Mouse (Mus musculus): ENCODE measurements around the gene Timp2. TPM values are rescaled to one million over a fixed set of nuclear protein-coding genes. Genes with fewer than 3 reads are reported as not detected.

Timp2 gene
- total RNA-seq, 1 experiment from 2014 or later = 23.0 TPM

GRCm38 (mm10) chr11:118348419-118348818 lies 7.1 kb downstream of the Timp2 start:
- peak; percentile 13 to 24; a peak in 1 of 4 replicates for ATAC-seq (replicated peaks in 1 of 2; ENCODE audit: insufficient read depth in 1 of 2, low FRiP score in 2 of 2, low TSS enrichment in 1 of 2, low read depth in 1 of 2, poor library complexity in 2 of 2, severe bottlenecking in 2 of 2)

GRCm38 (mm10) chr11:118347911-118348310 lies 7.6 kb downstream of the Timp2 start:
- ATAC-seq (replicated peaks in 1 of 2; ENCODE audit: insufficient read depth in 1 of 2, low FRiP score in 2 of 2, low TSS enrichment in 1 of 2, low read depth in 1 of 2, poor library complexity in 2 of 2, severe bottlenecking in 2 of 2) = no peak

- no peak for ATAC-seq (replicated peaks in 1 of 2; ENCODE audit: insufficient read depth in 1 of 2, low FRiP score in 2 of 2, low TSS enrichment in 1 of 2, low read depth in 1 of 2, poor library complexity in 2 of 2, severe bottlenecking in 2 of 2)
These were observed 8.1 kb downstream of the Timp2 start for GRCm38 (mm10) chr11:118347391-118347790.

- no peak for ATAC-seq (replicated peaks in 1 of 2; ENCODE audit: insufficient read depth in 1 of 2, low FRiP score in 2 of 2, low TSS enrichment in 1 of 2, low read depth in 1 of 2, poor library complexity in 2 of 2, severe bottlenecking in 2 of 2)
These were observed 9.0 kb downstream of the Timp2 start for GRCm38 (mm10) chr11:118346395-118347096.

DNA sequence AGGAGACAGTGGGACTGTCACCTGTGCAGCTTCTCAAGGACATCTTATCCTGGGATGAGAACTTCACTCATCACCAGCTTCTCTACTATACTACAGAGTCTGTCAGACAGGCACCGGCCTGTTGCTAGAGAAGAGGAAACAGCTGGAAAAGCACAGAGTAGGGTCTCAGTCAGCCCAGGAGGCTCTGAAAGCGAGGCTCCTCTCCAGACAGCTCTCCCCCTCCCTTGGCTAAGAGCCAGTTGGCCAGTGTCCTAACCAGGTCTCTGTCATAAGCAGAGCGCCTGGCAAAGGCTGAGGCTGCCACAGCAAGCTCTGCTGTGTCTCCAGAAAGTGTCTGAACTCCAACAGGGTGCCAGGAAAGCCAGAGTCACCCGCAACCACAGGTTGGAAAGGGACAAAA lies 9.8 kb downstream of the Timp2 start:
- no peak for ATAC-seq (replicated peaks in 1 of 2; ENCODE audit: insufficient read depth in 1 of 2, low FRiP score in 2 of 2, low TSS enrichment in 1 of 2, low read depth in 1 of 2, poor library complexity in 2 of 2, severe bottlenecking in 2 of 2)

DNA sequence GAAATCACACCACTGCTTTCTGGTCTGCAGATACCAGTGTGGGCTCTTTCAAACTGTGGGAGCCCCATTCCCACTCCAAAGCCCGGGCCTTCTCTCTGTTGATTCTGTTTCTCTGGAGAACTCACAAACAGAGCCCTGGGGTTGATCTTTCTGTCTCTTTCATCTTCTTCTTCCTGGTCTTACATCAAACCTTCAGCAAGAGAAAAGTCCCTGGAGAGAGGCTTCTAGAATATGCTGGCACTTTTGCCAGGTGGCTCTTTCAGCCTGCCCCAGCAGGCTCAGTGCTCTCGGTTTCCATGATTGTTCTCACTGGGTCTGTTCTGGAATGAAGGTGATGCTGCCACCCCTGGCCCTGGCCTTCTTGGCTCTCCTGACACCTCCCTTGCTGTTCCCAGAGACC lies 11.9 kb downstream of the Timp2 start:
- no peak for ATAC-seq (replicated peaks in 1 of 2; ENCODE audit: insufficient read depth in 1 of 2, low FRiP score in 2 of 2, low TSS enrichment in 1 of 2, low read depth in 1 of 2, poor library complexity in 2 of 2, severe bottlenecking in 2 of 2)

DNA sequence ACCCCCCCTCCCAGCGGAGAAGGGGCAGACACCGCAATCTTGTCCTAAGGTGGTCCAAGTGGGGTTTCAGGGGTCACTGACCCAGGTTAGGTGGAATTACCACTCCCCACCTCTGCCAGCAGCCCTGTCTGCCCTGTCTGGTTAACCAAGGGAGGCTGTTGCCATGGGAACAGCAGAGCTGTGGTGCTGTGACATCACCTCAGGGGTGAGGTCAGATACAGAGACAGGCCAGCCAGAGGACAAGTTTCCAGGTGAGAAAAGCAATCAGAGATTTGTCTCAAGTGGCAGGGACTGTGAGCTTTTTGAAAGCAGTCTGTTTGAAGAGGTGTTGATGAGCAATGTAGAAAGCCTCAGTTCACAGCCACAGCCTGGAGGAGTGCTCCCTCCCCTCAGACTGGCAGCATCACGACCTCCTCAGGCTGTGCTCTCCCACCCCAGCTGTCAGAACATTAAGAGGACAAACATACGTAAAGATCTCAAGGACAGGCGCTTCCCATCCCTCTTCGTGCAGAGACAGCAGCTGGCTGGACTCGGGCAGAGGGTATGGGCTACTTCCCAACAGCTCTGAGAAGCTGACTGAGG lies 13.0 kb downstream of the Timp2 start, which contains the start of gene Cep295nl:
Gene Cep295nl, minus strand, starts transcription at position 101 of the 582 bp plus-strand sequence.
- no peak for ATAC-seq (replicated peaks in 1 of 2; ENCODE audit: insufficient read depth in 1 of 2, low FRiP score in 2 of 2, low TSS enrichment in 1 of 2, low read depth in 1 of 2, poor library complexity in 2 of 2, severe bottlenecking in 2 of 2)

DNA sequence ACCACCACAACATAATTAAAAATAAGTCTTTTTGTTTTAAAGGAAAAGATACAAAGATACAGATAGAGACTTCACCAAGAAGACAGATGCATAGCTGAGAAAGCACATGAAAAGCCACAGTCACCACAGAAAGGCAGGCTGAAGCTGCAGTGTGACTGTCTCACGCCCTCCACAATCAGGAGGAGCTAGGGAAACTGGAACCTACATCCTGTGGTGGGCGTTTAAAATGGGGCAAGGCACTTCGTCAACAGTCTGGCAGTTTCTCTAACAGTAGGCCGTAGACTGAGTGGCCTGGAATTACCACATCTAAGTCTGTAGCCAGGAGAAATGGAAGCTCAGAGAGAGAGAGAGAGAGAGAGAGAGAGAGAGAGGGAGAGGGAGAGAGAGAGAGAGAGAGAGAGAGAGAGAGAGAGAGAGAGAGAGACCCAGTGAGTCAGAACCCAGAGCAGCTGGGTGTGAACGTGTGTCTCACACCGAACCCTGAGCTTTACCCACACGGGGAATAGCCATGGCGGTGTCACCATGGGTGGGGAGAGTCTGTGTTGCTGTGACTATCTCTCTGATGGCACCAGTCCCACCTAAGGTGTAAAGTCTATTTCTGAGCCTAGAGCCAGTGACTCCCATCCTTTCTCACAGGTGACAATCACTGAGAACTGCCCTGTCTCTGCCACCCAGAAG lies 17.9 kb downstream of the Timp2 start:
- no peak for ATAC-seq (replicated peaks in 1 of 2; ENCODE audit: insufficient read depth in 1 of 2, low FRiP score in 2 of 2, low TSS enrichment in 1 of 2, low read depth in 1 of 2, poor library complexity in 2 of 2, severe bottlenecking in 2 of 2)

GRCm38 (mm10) chr11:118333431-118333830 lies 22.1 kb downstream of the Timp2 start:
- ATAC-seq (replicated peaks in 1 of 2; ENCODE audit: insufficient read depth in 1 of 2, low FRiP score in 2 of 2, low TSS enrichment in 1 of 2, low read depth in 1 of 2, poor library complexity in 2 of 2, severe bottlenecking in 2 of 2) = no peak

DNA sequence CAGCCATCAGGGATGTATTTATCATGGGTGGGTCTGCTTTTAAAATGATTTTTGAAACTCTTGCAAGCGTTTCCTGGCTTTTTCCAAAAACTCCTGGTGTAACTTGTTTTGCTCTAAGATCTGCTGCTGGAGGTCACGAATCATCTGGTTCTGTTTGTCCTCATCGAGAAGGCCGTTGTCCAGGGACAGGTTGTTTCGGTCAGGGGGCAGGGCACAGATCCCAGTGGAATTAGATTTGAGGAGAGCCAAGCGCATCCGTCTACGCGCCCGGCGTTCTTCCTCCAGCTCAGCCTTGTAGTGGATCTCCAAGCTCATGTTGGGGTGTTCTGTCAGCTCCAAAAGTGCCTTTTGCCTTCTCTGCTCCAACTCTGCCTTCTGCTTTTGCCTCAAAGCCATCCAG lies 23.2 kb downstream of the Timp2 start:
- no peak for ATAC-seq (replicated peaks in 1 of 2; ENCODE audit: insufficient read depth in 1 of 2, low FRiP score in 2 of 2, low TSS enrichment in 1 of 2, low read depth in 1 of 2, poor library complexity in 2 of 2, severe bottlenecking in 2 of 2)

DNA sequence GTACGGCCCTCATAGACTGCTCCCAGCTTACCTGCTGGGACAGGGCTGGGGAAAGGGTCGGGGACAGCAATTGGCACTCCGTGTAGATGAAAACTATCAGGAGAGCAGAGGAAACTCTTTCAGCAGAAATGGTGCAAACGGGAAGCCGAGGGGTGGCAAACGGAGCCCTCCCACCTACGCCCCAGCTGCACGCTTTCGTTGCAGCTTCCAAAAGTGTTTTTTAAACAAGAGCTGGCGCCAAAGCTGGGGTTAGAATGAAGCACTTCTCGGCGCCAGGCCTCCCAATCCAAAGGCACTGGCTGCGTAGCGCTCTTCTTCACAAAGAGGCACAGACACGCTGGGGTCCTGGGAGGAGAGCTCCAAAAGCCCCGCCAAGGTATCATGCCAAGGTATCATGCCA lies 24.8 kb downstream of the Timp2 start:
- ATAC-seq (replicated peaks in 1 of 2; ENCODE audit: insufficient read depth in 1 of 2, low FRiP score in 2 of 2, low TSS enrichment in 1 of 2, low read depth in 1 of 2, poor library complexity in 2 of 2, severe bottlenecking in 2 of 2) = no peak

DNA sequence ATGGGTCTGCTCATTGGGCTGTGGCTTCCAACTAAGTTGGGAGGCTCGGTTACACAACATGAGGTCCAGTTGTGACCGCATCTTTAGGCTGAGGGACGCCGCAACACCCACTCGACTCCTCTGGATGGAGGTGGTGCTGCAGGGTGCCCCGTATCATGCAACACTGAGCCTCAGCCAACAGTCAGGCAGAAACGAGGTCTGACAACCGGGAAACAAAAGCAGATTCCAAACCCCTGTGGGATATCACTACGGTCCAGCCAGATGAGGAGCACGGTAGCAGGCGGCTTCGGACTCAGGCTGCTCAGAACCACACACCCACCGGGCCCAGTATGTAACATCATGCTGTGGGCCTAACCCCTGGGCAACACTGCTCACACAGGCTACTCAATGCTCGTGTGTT lies 25.2 kb downstream of the Timp2 start:
- ATAC-seq (replicated peaks in 1 of 2; ENCODE audit: insufficient read depth in 1 of 2, low FRiP score in 2 of 2, low TSS enrichment in 1 of 2, low read depth in 1 of 2, poor library complexity in 2 of 2, severe bottlenecking in 2 of 2) = no peak

GRCm38 (mm10) chr11:118328947-118329346 lies 26.6 kb downstream of the Timp2 start:
- ATAC-seq (replicated peaks in 1 of 2; ENCODE audit: insufficient read depth in 1 of 2, low FRiP score in 2 of 2, low TSS enrichment in 1 of 2, low read depth in 1 of 2, poor library complexity in 2 of 2, severe bottlenecking in 2 of 2) = no peak

DNA sequence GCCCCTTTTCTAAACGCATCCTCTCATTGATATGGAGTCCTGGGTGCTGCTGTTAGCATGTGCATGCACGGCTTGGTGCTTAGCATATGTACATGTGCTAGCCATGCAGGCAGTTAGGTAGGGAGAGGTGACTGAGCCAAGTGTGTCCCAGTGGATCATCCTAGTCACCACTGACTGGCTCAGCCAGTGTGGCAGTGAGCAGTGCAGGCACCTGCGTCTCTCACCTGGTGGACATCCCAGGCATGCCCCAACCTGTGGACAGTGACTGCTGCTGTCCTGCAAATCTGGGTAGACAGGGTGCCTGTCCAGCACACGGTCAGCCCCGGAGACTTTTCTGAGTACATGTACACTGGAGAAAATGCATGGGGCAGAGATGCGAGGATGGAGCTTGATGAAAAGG lies 27.0 kb downstream of the Timp2 start:
- no peak for ATAC-seq (replicated peaks in 1 of 2; ENCODE audit: insufficient read depth in 1 of 2, low FRiP score in 2 of 2, low TSS enrichment in 1 of 2, low read depth in 1 of 2, poor library complexity in 2 of 2, severe bottlenecking in 2 of 2)

DNA sequence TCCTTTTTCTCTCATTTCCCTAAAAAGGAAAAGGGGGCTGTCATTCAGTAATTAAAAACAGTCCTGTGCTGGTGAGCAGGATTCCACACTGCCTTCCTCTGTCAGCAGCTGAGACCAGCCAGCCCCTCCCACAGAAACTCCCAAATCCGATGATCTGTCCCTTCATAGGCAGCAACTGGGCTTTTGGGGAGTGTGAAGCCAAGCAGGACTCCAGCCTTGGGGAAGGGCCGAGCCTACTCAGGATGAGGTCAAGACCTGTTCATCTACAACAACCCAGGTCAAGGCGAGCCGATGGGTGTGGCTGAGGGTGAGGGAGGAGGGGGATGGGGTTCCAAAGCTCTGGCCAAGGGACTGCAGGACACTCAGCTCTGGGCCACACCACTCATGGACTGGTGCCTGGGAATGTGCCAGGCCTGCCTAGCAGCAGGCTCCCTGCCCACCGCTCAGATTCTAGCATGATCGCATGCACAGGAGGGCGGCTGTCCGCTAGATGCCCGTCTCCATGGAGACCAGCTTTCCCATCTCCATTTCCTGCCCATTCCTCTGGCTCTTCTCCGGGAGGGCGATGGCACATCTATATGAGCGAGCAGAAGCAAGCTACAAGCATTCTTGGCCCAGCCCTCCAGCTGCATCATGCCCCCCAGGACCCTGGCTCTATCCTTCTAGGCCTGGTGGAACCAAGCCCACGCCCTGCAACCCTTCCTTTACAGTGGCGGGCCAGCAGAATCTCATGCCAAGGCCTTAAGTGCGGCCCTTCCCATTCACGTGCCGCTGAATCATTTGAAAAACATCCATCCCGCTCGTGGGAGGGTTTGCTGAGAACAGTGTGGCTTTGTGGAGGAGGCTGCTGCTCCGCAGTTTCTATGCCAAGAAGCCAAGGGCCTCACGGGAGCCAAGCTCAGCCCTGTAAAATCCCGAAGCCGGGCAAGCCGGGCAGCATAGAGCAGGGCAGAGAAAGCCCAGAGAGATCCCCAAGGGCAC lies 28.3 kb downstream of the Timp2 start:
- 0 out of 4 replicates have a peak, but pooled peaks of 1 of the 2 experiments have one; percentile 29 for ATAC-seq (replicated peaks in 1 of 2; ENCODE audit: insufficient read depth in 1 of 2, low FRiP score in 2 of 2, low TSS enrichment in 1 of 2, low read depth in 1 of 2, poor library complexity in 2 of 2, severe bottlenecking in 2 of 2)

DNA sequence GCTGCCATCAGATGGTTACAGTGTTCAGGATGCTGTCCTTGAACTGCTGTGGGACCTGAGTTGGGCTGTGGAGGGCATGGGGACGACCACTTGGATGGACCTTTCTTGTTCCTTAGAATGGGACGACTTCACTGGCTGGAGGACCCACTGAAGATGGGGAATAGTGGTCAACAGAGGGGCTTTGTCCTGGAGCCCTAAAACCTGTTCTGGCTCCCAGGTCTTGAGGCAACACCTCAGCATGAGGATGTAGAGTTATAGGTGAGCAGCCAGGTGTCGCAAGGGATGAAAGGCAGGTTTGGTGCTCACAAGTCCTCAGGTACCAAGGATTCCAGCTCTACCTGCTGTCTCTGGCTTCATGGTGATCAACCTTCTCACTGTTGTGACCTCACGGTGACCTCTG lies 29.0 kb downstream of the Timp2 start:
- ATAC-seq (replicated peaks in 1 of 2; ENCODE audit: insufficient read depth in 1 of 2, low FRiP score in 2 of 2, low TSS enrichment in 1 of 2, low read depth in 1 of 2, poor library complexity in 2 of 2, severe bottlenecking in 2 of 2) = no peak

- ATAC-seq (replicated peaks in 1 of 2; ENCODE audit: insufficient read depth in 1 of 2, low FRiP score in 2 of 2, low TSS enrichment in 1 of 2, low read depth in 1 of 2, poor library complexity in 2 of 2, severe bottlenecking in 2 of 2) = no peak
These were observed 31.0 kb downstream of the Timp2 start for GRCm38 (mm10) chr11:118324541-118324940.

All from hematopoietic stem cell, adult 5-6 weeks (primary cell).